Mouse (Mus musculus) neural tube, embryonic 14.5 days (tissue): ENCODE data around the gene Kif23. TPM values are rescaled to one million over a fixed set of nuclear protein-coding genes. Genes with fewer than 3 reads are reported as not detected.

Experiments
- ATAC-seq: fragments of 200-750 bp; cut with Nextera tagmentation; 2 replicates; pipeline ENCODE4 v1.8.0; 2017; ENCODE audit warnings: low read depth, mild to moderate bottlenecking, moderate TSS enrichment, moderate library complexity
- H3K27ac ChIP-seq: fragments of 300-500 bp; sonication (generic); 2 replicates; pipeline ENCODE4 v1.5.1; 2014; ENCODE audit warnings: low read depth, mild to moderate bottlenecking, control low read depth, low read length, moderate library complexity, mixed read lengths
- H3K27me3 ChIP-seq: fragments of 300-500 bp; sonication (generic); 2 replicates; pipeline ENCODE4 v1.6.1; 2014; ENCODE audit warnings: low read length; ENCODE audit not compliant: control insufficient read depth, insufficient read depth
- H3K36me3 ChIP-seq: fragments of 300-500 bp; sonication (generic); 2 replicates; pipeline ENCODE4 v1.6.1; 2014; ENCODE audit warnings: low read length, mixed read lengths; ENCODE audit not compliant: control insufficient read depth, insufficient read depth
- H3K4me1 ChIP-seq: fragments of 300-500 bp; sonication (generic); 2 replicates; pipeline ENCODE4 v1.6.1; 2014; ENCODE audit warnings: low read length; ENCODE audit not compliant: control insufficient read depth, insufficient read depth
- H3K4me2 ChIP-seq: fragments of 300-500 bp; sonication (generic); 2 replicates; pipeline ENCODE4 v1.6.1; 2014; ENCODE audit warnings: mild to moderate bottlenecking, low read depth, low read length, control low read depth
- H3K4me3 ChIP-seq: fragments of 300-500 bp; sonication (generic); 2 replicates; pipeline ENCODE4 v1.5.1; 2014; ENCODE audit warnings: low read depth, low read length, control low read depth, mixed read lengths
- H3K9ac ChIP-seq: fragments of 300-500 bp; sonication (generic); replicated peaks from 2 replicates; pipeline ENCODE4 v1.6.1; 2014; ENCODE audit warnings: low read depth, mild to moderate bottlenecking, control low read depth, low read length, mixed read lengths
- H3K9me3 ChIP-seq: fragments of 300-500 bp; sonication (generic); 2 replicates; pipeline ENCODE4 v1.6.1; 2016; ENCODE audit warnings: low read length; ENCODE audit not compliant: control insufficient read depth
- WGBS: fragments of 180-500 bp; shearing (Covaris S2); extraction: QIAGEN DNeasy Blood & Tissue Kit; methylation state at CpG from one replicate; pipeline ENCODE4 v1.1.7; 2014; 5-methylcytosine and 5-hydroxymethylcytosine counted together
- polyA plus RNA-seq: library from polyadenylated mRNA; unstranded; fragments of >200 nt; fragmentation: Nextera tagmentation; extraction: Ambion mirVana; gene quantifications from 2 replicates; pipeline ENCODE4 v1.2.1, GENCODE M21; 2014

The Kif23 gene
- polyA plus RNA-seq, 1 experiment from 2014 or later = 7.6 TPM

DNA sequence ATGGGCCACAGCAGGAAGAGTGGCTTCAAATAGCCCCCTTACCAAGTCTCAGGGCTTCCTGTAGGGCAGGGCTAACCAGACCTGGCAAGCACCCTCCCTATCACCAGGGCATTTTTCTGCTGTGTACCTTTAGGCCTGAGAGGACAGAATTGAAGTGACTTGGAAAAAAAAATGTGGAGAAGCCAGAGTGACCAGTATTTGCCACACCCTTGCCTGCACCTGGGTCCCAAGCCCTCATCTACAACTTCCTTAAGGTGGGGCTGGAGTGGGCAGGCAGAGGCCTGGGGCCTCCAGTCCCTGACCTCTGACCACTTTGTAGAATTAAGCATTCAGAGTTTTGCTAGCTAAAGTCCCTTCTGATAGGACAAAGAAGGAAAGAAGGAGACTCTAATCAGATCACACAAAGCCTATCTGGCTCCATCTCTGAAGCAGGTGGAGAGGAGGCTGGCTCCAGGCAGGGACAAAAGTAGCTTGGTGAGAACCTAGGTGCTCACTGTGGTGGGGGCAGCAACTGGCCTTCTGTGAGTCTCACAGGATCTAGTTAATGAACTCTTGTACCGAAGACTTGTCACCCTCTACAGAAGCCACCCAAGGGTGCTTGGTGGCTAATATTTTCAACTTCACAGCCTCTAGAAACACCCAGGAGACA lies 13.5 kb upstream of the Kif23 start:
- Histone ChIP-seq H3K9me3 (no peaks in the 10 kb centered on the region), H3K4me2 (no peak overlapping the region), H3K36me3 (no peaks in the 10 kb centered on the region), H3K27me3 (no peaks in the 10 kb centered on the region), H3K9ac (no peak overlapping the region), H3K4me1 (no peaks in the 10 kb centered on the region), H3K4me3 (no peak overlapping the region), H3K27ac (no peak overlapping the region)
- WGBS = 95% methylated on average over 1 of the region's 1 CpGs
- ATAC-seq = no peak

DNA sequence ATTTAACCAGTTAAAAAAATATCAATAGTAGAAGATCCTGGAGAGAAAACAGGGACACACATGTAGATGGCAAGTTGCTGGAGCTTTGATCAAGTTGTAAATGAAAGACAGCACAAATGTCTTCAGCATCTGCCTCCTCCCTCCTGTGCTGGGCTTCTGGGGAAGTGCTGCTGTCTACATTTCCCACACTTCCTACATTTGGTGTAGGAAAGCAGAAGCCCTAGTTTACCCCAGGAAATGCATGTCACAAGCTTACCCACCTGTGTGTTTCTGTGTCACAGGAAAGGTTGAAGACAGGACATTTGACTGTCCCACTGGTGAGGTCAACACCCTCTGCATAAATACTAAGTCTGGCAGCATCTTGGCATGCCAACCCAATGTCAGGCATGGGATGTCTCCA lies 8.1 kb upstream of the Kif23 start:
- H3K9me3 ChIP-seq = no peaks in the 10 kb centered on the region
- H3K9ac ChIP-seq = no peak overlapping the region
- no peak for ATAC-seq
- H3K27me3 ChIP-seq = no peaks in the 10 kb centered on the region
- H3K4me2 ChIP-seq = no peak overlapping the region
- H3K27ac ChIP-seq = no peak overlapping the region
- no peaks in the 10 kb centered on the region for H3K36me3 ChIP-seq
- no peaks in the 10 kb centered on the region; the same call in 1 of the 2 replicates for H3K4me1 ChIP-seq
- H3K4me3 ChIP-seq = no peak overlapping the region

- Histone ChIP-seq H3K27me3 (no peaks in the 10 kb centered on the region), H3K4me1 (peaks cover 7% of the 10 kb centered on the region), H3K9me3 (no peaks in the 10 kb centered on the region), H3K4me3 (no peak overlapping the region), H3K4me2 (no peak overlapping the region), H3K9ac (no peak overlapping the region), H3K27ac (no peak overlapping the region), H3K36me3 (no peaks in the 10 kb centered on the region)
- ATAC-seq = no peak
- WGBS = 52% methylated on average over 7 of the region's 7 CpGs
These were observed 5.7 kb upstream of the Kif23 start for GRCm38 (mm10) chr9:61952241-61952640.

- no peaks in the 10 kb centered on the region for H3K36me3 ChIP-seq
- no peaks in the 10 kb centered on the region for H3K9me3 ChIP-seq
- H3K27ac ChIP-seq = no peak overlapping the region
- peak overlapping the region; percentile 61 for H3K4me3 ChIP-seq
- H3K9ac ChIP-seq = peak overlapping the region; percentile 12; the same call in 1 of the 2 replicates
- peaks cover 8% of the 10 kb centered on the region for H3K4me1 ChIP-seq
- peak overlapping the region; percentile 100 for H3K4me2 ChIP-seq
- WGBS = 9% methylated on average over 24 of the region's 24 CpGs
- ATAC-seq = peak; percentile 83; the same call in 1 of the 2 replicates
- no peaks in the 10 kb centered on the region for H3K27me3 ChIP-seq
These were observed 1.1 kb upstream of the Kif23 start for GRCm38 (mm10) chr9:61947402-61948346.

GRCm38 (mm10) chr9:61945973-61946611 lies 482 bp downstream of the Kif23 start:
- H3K36me3 ChIP-seq = no peaks in the 10 kb centered on the region
- H3K9me3 ChIP-seq = no peaks in the 10 kb centered on the region
- H3K27ac ChIP-seq = no peak overlapping the region
- H3K9ac ChIP-seq = peak overlapping the region; percentile 50
- ATAC-seq = peak; percentile 84
- peak overlapping the region; percentile 100 for H3K4me2 ChIP-seq
- no peaks in the 10 kb centered on the region for H3K27me3 ChIP-seq
- H3K4me1 ChIP-seq = peaks cover 8% of the 10 kb centered on the region
- peak overlapping the region; percentile 61 for H3K4me3 ChIP-seq
- WGBS = under 1% methylated on average over 34 of the region's 38 CpGs

GRCm38 (mm10) chr9:61941054-61941453 lies 5.5 kb downstream of the Kif23 start:
- ATAC-seq = no peak
- Histone ChIP-seq H3K9me3 (no peaks in the 10 kb centered on the region), H3K27me3 (no peaks in the 10 kb centered on the region), H3K27ac (no peak overlapping the region), H3K9ac (no peak overlapping the region), H3K4me2 (no peak overlapping the region), H3K36me3 (no peaks in the 10 kb centered on the region), H3K4me3 (no peak overlapping the region), H3K4me1 (no peaks in the 10 kb centered on the region)
- WGBS = 94% methylated on average over 3 of the region's 3 CpGs

- H3K27ac ChIP-seq = no peak overlapping the region
- no peaks in the 10 kb centered on the region for H3K27me3 ChIP-seq
- H3K9ac ChIP-seq = no peak overlapping the region
- no peaks in the 10 kb centered on the region for H3K9me3 ChIP-seq
- 82% methylated on average over 2 of the region's 2 CpGs for WGBS
- no peaks in the 10 kb centered on the region for H3K36me3 ChIP-seq
- H3K4me3 ChIP-seq = no peak overlapping the region
- H3K4me2 ChIP-seq = no peak overlapping the region
- ATAC-seq = no peak
- H3K4me1 ChIP-seq = no peaks in the 10 kb centered on the region
These were observed 13.2 kb downstream of the Kif23 start for GRCm38 (mm10) chr9:61933333-61933732.

DNA sequence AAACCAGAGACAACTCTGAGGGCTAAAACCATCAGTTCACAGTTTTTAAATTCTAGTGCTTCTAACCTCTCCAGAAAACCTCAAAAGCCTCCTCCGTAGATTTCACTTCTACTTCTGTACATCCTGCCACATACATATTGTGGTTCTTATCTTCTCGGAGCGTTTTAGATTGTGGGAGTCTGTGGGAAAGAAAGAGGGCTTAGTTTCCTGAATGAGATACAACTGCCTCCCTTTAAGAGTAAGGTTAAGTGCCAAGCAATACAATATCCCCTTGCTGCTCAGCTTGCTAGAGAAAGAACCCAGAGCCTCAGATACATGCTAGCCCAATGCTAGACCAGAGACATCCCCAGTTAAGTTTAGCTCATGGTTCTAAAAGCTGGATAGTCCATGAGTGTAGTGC lies 14.6 kb downstream of the Kif23 start:
- H3K36me3 ChIP-seq = no peaks in the 10 kb centered on the region
- H3K4me1 ChIP-seq = no peaks in the 10 kb centered on the region
- no peak overlapping the region for H3K9ac ChIP-seq
- H3K4me2 ChIP-seq = no peak overlapping the region
- H3K27me3 ChIP-seq = no peaks in the 10 kb centered on the region
- WGBS = 97% methylated on average over 3 of the region's 3 CpGs
- no peak for ATAC-seq
- no peaks in the 10 kb centered on the region for H3K9me3 ChIP-seq
- H3K27ac ChIP-seq = no peak overlapping the region
- no peak overlapping the region for H3K4me3 ChIP-seq
